Mouse (Mus musculus): ENCODE data around the gene Cish.

DNA sequence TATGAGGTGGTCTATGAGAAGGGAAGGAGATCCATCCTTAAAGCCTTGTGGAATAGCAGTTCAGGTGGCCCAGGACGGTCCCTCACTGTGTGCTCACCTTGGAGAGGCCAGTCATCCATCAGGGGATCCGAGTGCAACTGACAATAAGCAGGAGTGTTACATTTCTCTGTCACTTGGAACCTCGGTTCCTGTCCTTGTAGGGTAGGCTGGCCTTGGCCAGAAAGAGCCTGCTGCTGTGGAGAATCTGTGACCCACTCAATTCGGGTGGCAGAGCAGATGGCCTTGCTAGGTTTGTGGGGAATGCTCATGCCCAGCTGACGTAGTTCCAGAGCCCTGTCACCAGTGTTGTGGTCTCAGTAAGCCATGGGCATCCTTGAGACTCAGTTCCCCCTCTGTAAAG lies 13.8 kb downstream of the Cish start:
- TF ChIP-seq POLR2A (IDR thresholded peaks at IDR 0.05; ENCODE audit: extremely low read depth, insufficient read depth, low read length), result no peak
- TF ChIP-seq CTCF (IDR thresholded peaks at IDR 0.05; ENCODE audit: extremely low read depth, insufficient read depth, low read length), result no peak
